Mouse (Mus musculus) urinary bladder, postnatal 4 days (tissue): ENCODE data around the gene Pdzd2.
A peak's percentile ranks its signal among the peaks of the same experiment; 100 is the strongest.

Experiments used
- DNase-seq, 2 experiments: peaks; one replicate each; pipeline ENCODE4 v3.0.0; 2021 to 2022; ENCODE audit warnings: low spot score in 2 of 2

Gene Pdzd2

GRCm38 (mm10) chr15:12739277-12740247 lies at the start of gene Pdzd2:
Gene Pdzd2 (minus strand): TSS chr15:12739924.
- DNase-seq, result peak; percentile 93

- no peak for DNase-seq
Measured at GRCm38 (mm10) chr15:12789406-12789867, 49.7 kb upstream of the Pdzd2 start.

- no peak for DNase-seq
Measured at GRCm38 (mm10) chr15:12788536-12788935, 48.8 kb upstream of the Pdzd2 start.

- no peak for DNase-seq
Measured at GRCm38 (mm10) chr15:12781729-12782326, 42.1 kb upstream of the Pdzd2 start.

- DNase-seq, result no peak
Measured at GRCm38 (mm10) chr15:12781296-12781695, 41.6 kb upstream of the Pdzd2 start.

- DNase-seq, result no peak
Measured at GRCm38 (mm10) chr15:12774149-12774753, 34.5 kb upstream of the Pdzd2 start.

- DNase-seq, result no peak
Measured at GRCm38 (mm10) chr15:12770958-12771357, 31.2 kb upstream of the Pdzd2 start.

GRCm38 (mm10) chr15:12766848-12767247 lies 27.1 kb upstream of the Pdzd2 start:
- DNase-seq, result no peak

GRCm38 (mm10) chr15:12763147-12763546 lies 23.4 kb upstream of the Pdzd2 start:
- no peak for DNase-seq

GRCm38 (mm10) chr15:12762258-12762913 lies 22.7 kb upstream of the Pdzd2 start:
- no peak for DNase-seq

GRCm38 (mm10) chr15:12760747-12761146 lies 21.0 kb upstream of the Pdzd2 start:
- no peak for DNase-seq

GRCm38 (mm10) chr15:12758461-12758860 lies 18.7 kb upstream of the Pdzd2 start:
- no peak for DNase-seq

GRCm38 (mm10) chr15:12757757-12758156 lies 18.0 kb upstream of the Pdzd2 start:
- no peak for DNase-seq

GRCm38 (mm10) chr15:12753201-12753600 lies 13.5 kb upstream of the Pdzd2 start:
- no peak for DNase-seq

GRCm38 (mm10) chr15:12750963-12751362 lies 11.2 kb upstream of the Pdzd2 start:
- no peak for DNase-seq

GRCm38 (mm10) chr15:12749549-12750301 lies 10.0 kb upstream of the Pdzd2 start:
- no peak for DNase-seq

- no peak for DNase-seq
Measured at GRCm38 (mm10) chr15:12742117-12742906, 2.6 kb upstream of the Pdzd2 start.

GRCm38 (mm10) chr15:12738301-12739093 lies 1.2 kb downstream of the Pdzd2 start:
- DNase-seq, result no peak

- DNase-seq, result no peak
Measured at GRCm38 (mm10) chr15:12735208-12735607, 4.5 kb downstream of the Pdzd2 start.

- DNase-seq, result no peak
Measured at GRCm38 (mm10) chr15:12734221-12734620, 5.5 kb downstream of the Pdzd2 start.
